ENCODE assay signal across 7 mouse cellular contexts in the genomic region with DNA sequence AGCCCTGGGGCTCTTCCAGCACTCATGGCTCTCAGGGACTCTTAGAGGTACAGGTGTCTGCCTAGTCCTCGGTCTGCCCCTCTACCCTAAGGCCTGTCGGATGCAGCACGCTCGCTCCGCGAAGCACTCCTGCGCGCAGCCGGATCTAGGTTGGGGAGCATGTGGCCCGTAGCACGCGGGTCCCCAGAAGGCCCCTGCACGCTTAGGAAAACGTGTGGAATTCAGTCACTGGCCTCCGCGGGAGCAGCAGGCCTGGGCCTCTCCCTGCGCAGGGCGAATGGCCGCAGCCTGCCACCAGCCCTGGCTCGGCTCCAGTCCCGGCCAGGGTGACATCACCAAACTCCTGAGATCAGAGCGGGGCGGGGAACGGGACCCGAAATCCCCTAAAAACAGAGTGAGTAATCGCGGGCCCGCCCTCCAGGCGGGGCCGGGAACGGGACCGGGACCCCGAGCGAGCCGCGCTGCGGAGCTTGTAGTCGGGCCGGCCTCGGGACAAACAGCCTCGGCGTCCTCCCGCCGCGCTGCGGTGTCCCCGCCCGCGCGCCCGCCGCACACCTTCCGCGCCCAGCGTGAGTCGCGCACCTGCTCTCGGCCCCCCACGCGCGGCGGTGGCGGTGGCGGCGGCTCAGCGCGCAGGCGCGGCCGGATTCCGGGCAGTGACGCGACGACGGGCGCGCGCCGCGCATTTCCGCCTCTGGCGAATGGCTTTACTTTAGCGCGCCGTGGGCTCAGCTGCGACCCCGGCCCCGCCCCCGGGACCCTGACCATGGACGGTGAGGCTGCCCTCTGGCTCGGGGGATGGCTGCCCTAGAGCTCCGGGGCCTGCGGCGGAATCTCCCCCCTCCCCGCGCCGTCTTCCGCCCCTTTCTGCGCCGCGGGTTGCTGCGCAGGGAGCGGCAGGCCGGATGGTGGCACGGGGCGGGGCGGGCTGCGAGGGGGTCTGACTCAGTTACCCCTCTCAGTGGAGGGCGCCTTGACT. TPM values are rescaled to one million over a fixed set of nuclear protein-coding genes. Genes with fewer than 3 reads are reported as not detected.
DNase-seq lines count a peak whose midpoint lies in the region; ATAC-seq and TF ChIP-seq lines count a peak whose summit lies in the region.

A gene (plus strand): TSS at position 415 of the 979 bp plus-strand sequence.

- peak within 1 kb of the TSS; percentile 93 for H3K27ac ChIP-seq in intestine, postnatal 0 days (ENCODE audit: low read depth, low read length)
- H3K27ac ChIP-seq in midbrain, embryonic 12.5 days (replicated peaks) = peak within 1 kb of the TSS; percentile 79
- peak within 1 kb of the TSS; percentile 94 for H3K27ac ChIP-seq in small intestine, adult 2 months (ENCODE audit: insufficient read depth, low read depth, low read length)

- peak within 1 kb of the TSS; percentile 95 for H3K9ac ChIP-seq in intestine, postnatal 0 days (ENCODE audit: low read depth, low read length)
- H3K9ac ChIP-seq in midbrain, embryonic 12.5 days (replicated peaks) = peak within 1 kb of the TSS; percentile 84

- peak within 1 kb of the TSS; percentile 85 for H3K4me3 ChIP-seq in intestine, postnatal 0 days (ENCODE audit: low read depth, low read length)
- peak within 1 kb of the TSS; percentile 84 for H3K4me3 ChIP-seq in midbrain, embryonic 12.5 days
- peak within 1 kb of the TSS; percentile 87 for H3K4me3 ChIP-seq in small intestine, adult 2 months (ENCODE audit: low read depth, low read length)

- peaks cover 33% of the 10 kb centered on the region for H3K36me3 ChIP-seq in intestine, postnatal 0 days (ENCODE audit: control insufficient read depth, insufficient read depth)
- peaks cover 37% of the 10 kb centered on the region for H3K36me3 ChIP-seq in midbrain, embryonic 12.5 days
- peaks cover 33% of the 10 kb centered on the region for H3K36me3 ChIP-seq in small intestine, adult 2 months (ENCODE audit: control insufficient read depth, insufficient read depth, low read length)

- TF ChIP-seq CTCF in intestine, postnatal 0 days (IDR thresholded peaks at IDR 0.05; ENCODE audit: low read depth) = no peak
- no peak for TF ChIP-seq CTCF in small intestine, adult 2 months (IDR thresholded peaks at IDR 0.05; ENCODE audit: extremely low read depth, insufficient read length, insufficient replicate concordance, low read depth, low read length)

- no peaks in the 10 kb centered on the region for H3K27me3 ChIP-seq in intestine, postnatal 0 days (replicated peaks; ENCODE audit: control insufficient read depth, insufficient read depth, low read length)
- no peaks in the 10 kb centered on the region for H3K27me3 ChIP-seq in midbrain, embryonic 12.5 days
- no peaks in the 10 kb centered on the region for H3K27me3 ChIP-seq in small intestine, adult 2 months (ENCODE audit: control insufficient read depth, insufficient read depth, low read length)

- under 1% methylated on average over 89 of the region's 109 CpGs for WGBS in intestine, postnatal 0 days
- WGBS in midbrain, embryonic 12.5 days = 1% methylated on average over 88 of the region's 109 CpGs
- WGBS in small intestine, adult 2 months = under 1% methylated on average over 109 of the region's 109 CpGs

- ATAC-seq in intestine, postnatal 0 days = peak; percentile 77
- peak; percentile 83 for ATAC-seq in midbrain, embryonic 12.5 days (ENCODE audit: low FRiP score, low read depth)

- H3K4me1 ChIP-seq in intestine, postnatal 0 days (replicated peaks; ENCODE audit: control insufficient read depth, insufficient read depth, low read length) = peaks cover 6% of the 10 kb centered on the region; the same call in 1 of the 2 replicates
- H3K4me1 ChIP-seq in midbrain, embryonic 12.5 days = peaks cover 16% of the 10 kb centered on the region
- peaks cover 11% of the 10 kb centered on the region for H3K4me1 ChIP-seq in small intestine, adult 2 months (ENCODE audit: control insufficient read depth, insufficient read depth, insufficient read length, low read length)

- H3K4me2 ChIP-seq in intestine, postnatal 0 days (replicated peaks; ENCODE audit: low read depth) = peak within 1 kb of the TSS; percentile 89
- peak within 1 kb of the TSS; percentile 72 for H3K4me2 ChIP-seq in midbrain, embryonic 12.5 days (replicated peaks)

- H3K9me3 ChIP-seq in intestine, postnatal 0 days (ENCODE audit: control insufficient read depth) = no peaks in the 10 kb centered on the region
- no peaks in the 10 kb centered on the region for H3K9me3 ChIP-seq in midbrain, embryonic 12.5 days

- DNase-seq in adrenal gland, adult 8-10 months = peak; percentile 92
- DNase-seq in embryo, embryonic 9.5 days (ENCODE audit: extremely low spot score) = peak; percentile 86
- DNase-seq in gonadal fat pad, adult 2 months (ENCODE audit: low read depth) = peak; percentile 20
- peak; percentile 92 for DNase-seq in left cerebral cortex, postnatal 4 days

- TF ChIP-seq POLR2A in small intestine, adult 2 months (IDR thresholded peaks at IDR 0.05; ENCODE audit: low read depth, low read length) = peak; percentile 62

- intact Hi-C loops in left cerebral cortex, postnatal 4 days (cut with DNase I) = loop anchor here (2.0 kb wide), 1 partner anchor 27 kb away; a partner anchor contains a TSS

RNA-seq across cellular contexts. Expression of the gene that starts here (rescaled TPM):
- 100 to 1,000 TPM in 2 of 4 experiments, 10 to 100 TPM in 2; 90.0 to 114 (median 96.4) TPM for total RNA-seq in adrenal gland, adult 8-10 months (2022)
- 66.8 and 81.8 TPM in 2 replicates for polyA plus RNA-seq in gonadal fat pad, adult 2 months (2012; rRNA removed)
- polyA plus RNA-seq in intestine, postnatal 0 days (2015; fragmentation: Nextera tagmentation; extraction: Ambion mirVana) = 28.4 and 31.9 TPM in 2 replicates
- 10 to 100 TPM; 29.6 to 34.8 TPM for total RNA-seq in left cerebral cortex, postnatal 4 days (2021)
- 34.2 and 37.6 TPM in 2 replicates for polyA plus RNA-seq in midbrain, embryonic 12.5 days (2016; fragmentation: Nextera tagmentation; extraction: Ambion mirVana)
- polyA plus RNA-seq in small intestine, adult 2 months (2012; rRNA removed) = 35.8 and 61.0 TPM in 2 replicates

Comparison
In these comparisons a context has a peak if more than half of its experiments do, and no peak if none do; other contexts are left out.
1. Peak in every context shown above with its lines: DNase-seq, ATAC-seq, H3K4me3 ChIP-seq and H3K27ac ChIP-seq.
2. DNase-seq: peak in every context shown above with its lines; median percentile 92 in adrenal gland, adult 8-10 months; 92 in left cerebral cortex, postnatal 4 days; 86 in embryo, embryonic 9.5 days; 20 in gonadal fat pad, adult 2 months.